Mouse (Mus musculus): ENCODE measurements at regions not wholly inside any gene's neighbourhood (a gene's known extent, or its start where the extent isn't known, plus 50 kb on each side); places are given as distances from the start of the nearest gene placed in this dataset.

DNA sequence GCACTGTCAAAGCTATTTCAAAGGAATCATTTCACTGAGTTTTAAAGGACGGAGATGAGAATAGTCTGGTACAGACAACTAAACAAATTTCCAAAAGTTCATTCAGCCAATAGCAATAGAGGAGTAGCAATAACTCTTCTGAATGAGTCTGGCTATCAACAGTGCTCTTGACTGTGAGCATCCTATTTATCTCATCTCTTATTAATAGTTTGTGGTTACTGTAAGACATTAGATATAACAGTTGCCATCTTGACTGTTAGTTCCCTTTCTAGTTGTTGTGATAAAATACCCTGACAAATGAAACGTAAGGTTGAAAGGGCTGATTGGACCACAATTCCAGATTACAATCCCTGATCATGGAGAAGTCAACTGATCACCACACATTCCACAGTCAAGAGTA lies 103.5 kb upstream of the Map3k7 start:
- no peak for TF ChIP-seq CTCF (IDR thresholded peaks at IDR 0.05; ENCODE audit: extremely low read depth, insufficient read length, insufficient replicate concordance, low read depth, low read length)
- no peak for TF ChIP-seq POLR2A (IDR thresholded peaks at IDR 0.05; ENCODE audit: low read depth, low read length)
